Mouse (Mus musculus): ENCODE measurements around the gene Selenbp2. TPM values are rescaled to one million over a fixed set of nuclear protein-coding genes. Genes with fewer than 3 reads are reported as not detected.
A peak's percentile ranks its signal among the peaks of the same experiment; 100 is the strongest.
"Not testable (repeated sequence)": the region's sequence is repeated elsewhere in the genome, so short reads cannot be mapped to it uniquely, and the experiment has no call there.

Selenbp2 gene
- not detected in 2 replicates for polyA plus RNA-seq (2016; fragmentation: Nextera tagmentation; extraction: Ambion mirVana)

GRCm38 (mm10) chr3:94693329-94693825 is at the start of gene Selenbp2:
Gene Selenbp2, plus strand, starts transcription at chr3:94693556.
- Histone ChIP-seq H3K4me1 (no peaks in the 10 kb centered on the region), H3K27ac (no peak within 1 kb of the TSS), H3K4me2 (replicated peaks) (no peak within 1 kb of the TSS), H3K9me3 (replicated peaks) (no peaks in the 10 kb centered on the region), H3K4me3 (no peak within 1 kb of the TSS), H3K9ac (no peak within 1 kb of the TSS), H3K36me3 (no peaks in the 10 kb centered on the region), H3K27me3 (no peaks in the 10 kb centered on the region)
- ATAC-seq (ENCODE audit: low FRiP score), result no peak
- WGBS, result 75% methylated on average over 5 of the region's 5 CpGs

GRCm38 (mm10) chr3:94648755-94649590 is 44.4 kb upstream of the Selenbp2 start:
- H3K4me1 ChIP-seq, result 0 out of 2 replicates have a peak, but pooled peaks cover 6% of the 10 kb centered on the region
- 47% methylated on average over 6 of the region's 6 CpGs for WGBS
- no peaks in the 10 kb centered on the region for H3K9me3 ChIP-seq (replicated peaks)
- no peaks in the 10 kb centered on the region for H3K27me3 ChIP-seq
- ATAC-seq (ENCODE audit: low FRiP score), result no peak
- H3K36me3 ChIP-seq, result no peaks in the 10 kb centered on the region
- no peak overlapping the region for H3K27ac ChIP-seq
- no peak overlapping the region for H3K9ac ChIP-seq
- no peak overlapping the region for H3K4me3 ChIP-seq
- H3K4me2 ChIP-seq (replicated peaks), result no peak overlapping the region

- Histone ChIP-seq H3K9ac (no peak overlapping the region), H3K27me3 (no peaks in the 10 kb centered on the region), H3K4me3 (no peak overlapping the region), H3K4me1 (0 out of 2 replicates have a peak, but pooled peaks cover 6% of the 10 kb centered on the region), H3K9me3 (replicated peaks) (no peaks in the 10 kb centered on the region), H3K27ac (no peak overlapping the region), H3K36me3 (no peaks in the 10 kb centered on the region), H3K4me2 (replicated peaks) (no peak overlapping the region)
- no peak for ATAC-seq (ENCODE audit: low FRiP score)
- WGBS, result 81% methylated on average over 7 of the region's 7 CpGs
Observed at GRCm38 (mm10) chr3:94650409-94650808, 42.9 kb upstream of the Selenbp2 start.

- H3K27ac ChIP-seq; H3K4me2 ChIP-seq (replicated peaks); H3K36me3 ChIP-seq; H3K27me3 ChIP-seq; H3K9me3 ChIP-seq (replicated peaks); H3K4me3 ChIP-seq; ATAC-seq (ENCODE audit: low FRiP score); H3K4me1 ChIP-seq; H3K9ac ChIP-seq: not testable (repeated sequence)
- WGBS, result 73% methylated on average over 1 of the region's 1 CpGs
Observed at GRCm38 (mm10) chr3:94653967-94654366, 39.4 kb upstream of the Selenbp2 start.

DNA sequence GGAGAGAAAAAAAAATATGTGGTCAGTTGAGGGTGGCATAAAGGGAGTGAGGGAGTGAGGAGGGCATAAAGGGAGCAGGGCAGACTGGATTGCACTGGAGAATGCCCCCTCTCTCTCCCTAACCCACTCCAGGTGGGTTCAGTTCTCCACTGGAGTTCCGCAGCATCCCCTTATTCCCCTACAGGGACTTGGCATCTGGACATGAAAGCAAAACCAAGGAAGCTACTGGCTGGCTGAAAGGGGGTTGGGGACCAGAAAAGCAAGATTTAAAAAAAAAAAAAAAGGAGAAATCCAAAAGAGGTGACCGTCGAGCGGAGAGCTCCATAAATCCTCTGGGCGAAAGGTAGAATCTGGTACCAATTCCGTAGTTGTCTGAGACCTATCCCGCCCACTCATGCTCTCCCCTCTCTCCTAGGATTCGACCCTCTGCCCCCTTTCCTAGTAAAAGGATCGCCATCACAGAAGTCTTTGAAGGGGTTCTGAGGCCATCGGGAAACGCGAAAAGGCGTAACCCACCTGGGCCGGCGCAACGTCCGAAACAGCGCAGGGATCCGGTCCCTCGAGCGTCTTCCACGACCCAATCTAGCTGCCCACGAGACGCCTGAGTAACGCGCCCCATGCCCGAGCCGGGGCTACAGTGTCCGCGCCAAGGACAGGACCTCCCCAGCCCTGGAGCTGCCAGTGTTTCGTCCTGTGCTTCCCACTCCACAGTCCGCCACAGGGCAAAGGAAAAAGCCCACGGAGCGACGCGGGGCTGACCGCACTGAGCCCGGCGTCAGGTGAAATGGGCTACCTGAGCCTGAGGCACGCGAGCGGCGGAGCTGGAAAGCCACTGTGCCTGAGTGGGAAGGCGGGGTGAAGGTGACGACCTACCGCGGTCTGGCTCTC is 35.3 kb upstream of the Selenbp2 start:
- H3K9me3 ChIP-seq (replicated peaks); H3K9ac ChIP-seq; H3K36me3 ChIP-seq; H3K4me1 ChIP-seq; H3K27ac ChIP-seq: not testable (repeated sequence)
- 1% methylated on average over 22 of the region's 47 CpGs for WGBS
- Histone ChIP-seq H3K4me2 (replicated peaks) (peak overlapping the region; percentile 58), H3K27me3 (peaks cover 11% of the 10 kb centered on the region), H3K4me3 (peak overlapping the region; percentile 36)
- ATAC-seq (ENCODE audit: low FRiP score), result peak; percentile 71

- H3K9me3 ChIP-seq (replicated peaks); H3K9ac ChIP-seq; H3K27ac ChIP-seq; H3K36me3 ChIP-seq; H3K4me1 ChIP-seq: not testable (repeated sequence)
- peak; percentile 93 for ATAC-seq (ENCODE audit: low FRiP score)
- 0% methylated on average over 23 of the region's 33 CpGs for WGBS
- peaks cover 11% of the 10 kb centered on the region for H3K27me3 ChIP-seq
- H3K4me3 ChIP-seq, result peak within 1 kb of the TSS; percentile 36
- peak within 1 kb of the TSS; percentile 58 for H3K4me2 ChIP-seq (replicated peaks)
Observed at GRCm38 (mm10) chr3:94658740-94659095, 34.6 kb upstream of the Selenbp2 start, which contains the start of gene Tuft1. Gene Tuft1, minus strand, starts transcription at chr3:94658872.

- not testable (repeated sequence) for H3K4me1 ChIP-seq; H3K9me3 ChIP-seq (replicated peaks); H3K4me3 ChIP-seq; H3K27ac ChIP-seq; H3K9ac ChIP-seq; H3K36me3 ChIP-seq
- Histone ChIP-seq H3K4me2 (replicated peaks) (peak overlapping the region; percentile 11; the same call in 1 of the 2 replicates), H3K27me3 (peaks cover 11% of the 10 kb centered on the region)
- 29% methylated on average over 8 of the region's 10 CpGs for WGBS
- peak; percentile 65 for ATAC-seq (ENCODE audit: low FRiP score)
Observed at GRCm38 (mm10) chr3:94659142-94659748, 34.1 kb upstream of the Selenbp2 start.

DNA sequence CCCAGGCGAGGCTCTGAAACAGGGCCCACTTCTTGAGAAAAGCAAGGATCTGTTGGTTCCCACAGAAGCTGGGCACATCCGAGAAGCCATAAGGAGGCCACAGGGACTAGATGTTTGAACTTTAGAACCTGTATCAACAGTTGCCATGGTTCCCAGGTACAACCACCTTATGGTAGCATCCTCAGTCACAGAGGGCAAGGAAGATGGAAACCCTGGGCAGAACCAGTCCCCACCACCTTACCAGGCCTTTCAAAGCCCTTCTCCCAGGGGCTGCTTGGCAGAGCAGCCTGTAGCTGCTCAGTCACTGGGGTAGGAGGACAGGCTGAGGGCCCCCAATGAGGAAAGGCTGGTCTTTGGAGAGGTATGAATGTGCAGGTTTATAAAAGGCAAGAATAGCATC is 32.5 kb upstream of the Selenbp2 start:
- H3K4me3 ChIP-seq; H3K4me1 ChIP-seq; H3K9ac ChIP-seq; H3K4me2 ChIP-seq (replicated peaks); H3K9me3 ChIP-seq (replicated peaks); H3K36me3 ChIP-seq; ATAC-seq (ENCODE audit: low FRiP score); H3K27ac ChIP-seq: not testable (repeated sequence)
- peaks cover 11% of the 10 kb centered on the region for H3K27me3 ChIP-seq
- WGBS, result 90% methylated on average over 2 of the region's 2 CpGs

- not testable (repeated sequence) for H3K4me2 ChIP-seq (replicated peaks); H3K4me3 ChIP-seq; H3K4me1 ChIP-seq; ATAC-seq (ENCODE audit: low FRiP score); H3K9me3 ChIP-seq (replicated peaks); H3K36me3 ChIP-seq; H3K27ac ChIP-seq; H3K9ac ChIP-seq; H3K27me3 ChIP-seq
- 52% methylated on average over 5 of the region's 5 CpGs for WGBS
Observed at GRCm38 (mm10) chr3:94665060-94665802, 28.1 kb upstream of the Selenbp2 start.

GRCm38 (mm10) chr3:94665896-94666295 is 27.5 kb upstream of the Selenbp2 start:
- H3K9me3 ChIP-seq (replicated peaks); H3K27ac ChIP-seq; H3K4me2 ChIP-seq (replicated peaks); ATAC-seq (ENCODE audit: low FRiP score); H3K27me3 ChIP-seq; H3K4me1 ChIP-seq; H3K9ac ChIP-seq; H3K36me3 ChIP-seq; H3K4me3 ChIP-seq: not testable (repeated sequence)
- WGBS, result 52% methylated on average over 7 of the region's 7 CpGs

GRCm38 (mm10) chr3:94675101-94675500 is 18.3 kb upstream of the Selenbp2 start:
- H3K27me3 ChIP-seq; H3K4me3 ChIP-seq; H3K36me3 ChIP-seq; ATAC-seq (ENCODE audit: low FRiP score); H3K4me1 ChIP-seq; H3K4me2 ChIP-seq (replicated peaks); H3K9me3 ChIP-seq (replicated peaks); H3K27ac ChIP-seq; H3K9ac ChIP-seq: not testable (repeated sequence)
- 91% methylated on average over 9 of the region's 9 CpGs for WGBS

Data from hindbrain, embryonic 12.5 days (tissue).